Mouse (Mus musculus): ENCODE measurements around the gene Dad1.

Gene Dad1

GRCm38 (mm10) chr14:54224484-54225467, 29.1 kb downstream of the Dad1 start:
- peak; percentile 88 for DNase-seq (ENCODE audit: low read depth, low spot score)

- DNase-seq (ENCODE audit: low read depth, low spot score): peak; percentile 59
Measured at GRCm38 (mm10) chr14:54224064-54224417, 29.9 kb downstream of the Dad1 start.

GRCm38 (mm10) chr14:54223315-54224063, 30.4 kb downstream of the Dad1 start:
- DNase-seq (ENCODE audit: low read depth, low spot score): peak; percentile 58

GRCm38 (mm10) chr14:54222289-54222727, 31.6 kb downstream of the Dad1 start:
- peak; percentile 92 for DNase-seq (ENCODE audit: low read depth, low spot score)

GRCm38 (mm10) chr14:54221641-54222040, 32.3 kb downstream of the Dad1 start:
- peak; percentile 68 for DNase-seq (ENCODE audit: low read depth, low spot score)

- peak; percentile 51 for DNase-seq (ENCODE audit: low read depth, low spot score)
Measured at GRCm38 (mm10) chr14:54220726-54221494, 33.0 kb downstream of the Dad1 start.

GRCm38 (mm10) chr14:54219849-54220248, 34.1 kb downstream of the Dad1 start:
- peak; percentile 39 for DNase-seq (ENCODE audit: low read depth, low spot score)

GRCm38 (mm10) chr14:54219256-54219655, 34.6 kb downstream of the Dad1 start:
- peak; percentile 47 for DNase-seq (ENCODE audit: low read depth, low spot score)

GRCm38 (mm10) chr14:54218721-54219120, 35.2 kb downstream of the Dad1 start:
- DNase-seq (ENCODE audit: low read depth, low spot score): peak; percentile 74

- DNase-seq (ENCODE audit: low read depth, low spot score): peak; percentile 47
Measured at GRCm38 (mm10) chr14:54218233-54218632, 35.7 kb downstream of the Dad1 start.

- DNase-seq (ENCODE audit: low read depth, low spot score): no peak
Measured at GRCm38 (mm10) chr14:54216126-54216525, 37.8 kb downstream of the Dad1 start.

GRCm38 (mm10) chr14:54214901-54215300, 39.0 kb downstream of the Dad1 start:
- peak; percentile 46 for DNase-seq (ENCODE audit: low read depth, low spot score)

GRCm38 (mm10) chr14:54214477-54214876, 39.4 kb downstream of the Dad1 start:
- no peak for DNase-seq (ENCODE audit: low read depth, low spot score)

- DNase-seq (ENCODE audit: low read depth, low spot score): peak; percentile 49
Measured at GRCm38 (mm10) chr14:54213734-54214133, 40.2 kb downstream of the Dad1 start.

- peak; percentile 60 for DNase-seq (ENCODE audit: low read depth, low spot score)
Measured at GRCm38 (mm10) chr14:54211755-54212154, 42.1 kb downstream of the Dad1 start.

GRCm38 (mm10) chr14:54211199-54211598, 42.7 kb downstream of the Dad1 start:
- DNase-seq (ENCODE audit: low read depth, low spot score): peak; percentile 71

- DNase-seq (ENCODE audit: low read depth, low spot score): peak; percentile 59
Measured at GRCm38 (mm10) chr14:54210401-54210800, 43.5 kb downstream of the Dad1 start.

GRCm38 (mm10) chr14:54209932-54210331, 44.0 kb downstream of the Dad1 start:
- DNase-seq (ENCODE audit: low read depth, low spot score): peak; percentile 68

- DNase-seq (ENCODE audit: low read depth, low spot score): peak; percentile 64
Measured at GRCm38 (mm10) chr14:54208741-54209140, 45.2 kb downstream of the Dad1 start.

- DNase-seq (ENCODE audit: low read depth, low spot score): peak; percentile 46
Measured at GRCm38 (mm10) chr14:54207924-54208323, 46.0 kb downstream of the Dad1 start.

- no peak for DNase-seq (ENCODE audit: low read depth, low spot score)
Measured at GRCm38 (mm10) chr14:54206750-54207550, 47.0 kb downstream of the Dad1 start.
